ENCODE assay signal across 20 mouse cellular contexts in genomic region chr12:116449536-116449935, GRCm38 (mm10). TPM values are rescaled to one million over a fixed set of nuclear protein-coding genes. Genes with fewer than 3 reads are reported as not detected.
DNase-seq lines count a peak whose midpoint lies in the region; ATAC-seq and TF ChIP-seq lines count a peak whose summit lies in the region.
"Had no signal": no experiment of that assay in that cellular context is flagged by ENCODE, and none has a peak within 500 bp of the region (broad histone marks: within the 10 kb centered on the region; RNA-seq: fewer than 3 reads in every experiment).

No protein-coding gene starts in this region.

- TF ChIP-seq EP300 in liver, postnatal 0 days (IDR thresholded peaks at IDR 0.05; ENCODE audit: low read depth): no peak

- peaks cover 19% of the 10 kb centered on the region; the same call in 1 of the 2 replicates for H3K36me3 ChIP-seq in intestine, embryonic 15.5 days
- no peaks in the 10 kb centered on the region for H3K36me3 ChIP-seq in kidney, adult 2 months (ENCODE audit: control insufficient read depth, insufficient read depth, low read length)
- peaks cover 61% of the 10 kb centered on the region for H3K36me3 ChIP-seq in liver, postnatal 0 days (replicated peaks; ENCODE audit: insufficient read depth, low read length)
- peaks cover 25% of the 10 kb centered on the region for H3K36me3 ChIP-seq in forebrain, embryonic 14.5 days (ENCODE audit: control insufficient read depth, insufficient read depth, low read length)

- peak; percentile 76 for DNase-seq in kidney, adult 2 months
- peak; percentile 53 to 68 for DNase-seq in kidney, postnatal 25 days
- DNase-seq in liver, postnatal 0 days: peak; percentile 37
- DNase-seq in gastrocnemius, postnatal 10 days: no peak
- no peak for DNase-seq in forebrain, embryonic 14.5 days (ENCODE audit: low spot score)
- no peak for DNase-seq in heart, adult 18-20 months
- DNase-seq: cerebellum, adult 9-11 months; gastrocnemius, postnatal 25 days; midbrain, embryonic 14.5 days; right cerebral cortex, adult 18-20 months; spleen, adult 18-20 months; thymus, postnatal 14 days had no signal

- peak; percentile 85 for ATAC-seq in intestine, embryonic 15.5 days
- ATAC-seq in liver, postnatal 0 days: peak; percentile 67; the same call in 1 of the 2 replicates
- ATAC-seq in forebrain, embryonic 14.5 days: no peak
- ATAC-seq: hindbrain, embryonic 16.5 days had no signal

- no peak overlapping the region for H3K27ac ChIP-seq in intestine, embryonic 15.5 days
- no peak overlapping the region for H3K27ac ChIP-seq in kidney, adult 2 months (ENCODE audit: insufficient read depth, low read depth, low read length)
- no peak overlapping the region for H3K27ac ChIP-seq in liver, postnatal 0 days (ENCODE audit: low read depth)
- no peak overlapping the region for H3K27ac ChIP-seq in forebrain, embryonic 14.5 days (ENCODE audit: low read depth, low read length)
- H3K27ac ChIP-seq: layer of hippocampus, adult 2 months; left cerebral cortex, adult 2 months; limb, embryonic 12.5 days had no signal

- TF ChIP-seq CTCF in kidney, adult 2 months (conservative IDR thresholded peaks at IDR 0.05; ENCODE audit: insufficient read depth, insufficient read length, low read depth, low read length): no peak
- TF ChIP-seq CTCF in liver, postnatal 0 days (IDR thresholded peaks at IDR 0.05; ENCODE audit: low read depth): no peak

- no peak overlapping the region for H3K4me3 ChIP-seq in intestine, embryonic 15.5 days (replicated peaks)
- no peak overlapping the region for H3K4me3 ChIP-seq in kidney, adult 2 months (ENCODE audit: insufficient read depth, low read depth, low read length)
- H3K4me3 ChIP-seq in liver, postnatal 0 days (ENCODE audit: low read depth, low read length): no peak overlapping the region
- H3K4me3 ChIP-seq in forebrain, embryonic 14.5 days (ENCODE audit: low read depth, low read length): no peak overlapping the region
- H3K4me3 ChIP-seq: layer of hippocampus, adult 2 months; left cerebral cortex, adult 2 months; limb, embryonic 12.5 days had no signal

- TF ChIP-seq POLR2A in kidney, adult 2 months (IDR thresholded peaks at IDR 0.05; ENCODE audit: low read depth, low read length): no peak

- H3K4me1 ChIP-seq in intestine, embryonic 15.5 days (replicated peaks): no peaks in the 10 kb centered on the region
- H3K4me1 ChIP-seq in kidney, adult 2 months (ENCODE audit: control insufficient read depth, insufficient read depth, low read length): no peaks in the 10 kb centered on the region
- no peaks in the 10 kb centered on the region for H3K4me1 ChIP-seq in liver, postnatal 0 days (ENCODE audit: insufficient read depth)
- no peaks in the 10 kb centered on the region for H3K4me1 ChIP-seq in forebrain, embryonic 14.5 days (ENCODE audit: control insufficient read depth, insufficient read depth, low read length)
- H3K4me1 ChIP-seq: limb, embryonic 12.5 days had no signal

- H3K9me3 ChIP-seq in intestine, embryonic 15.5 days: no peaks in the 10 kb centered on the region
- H3K9me3 ChIP-seq in liver, postnatal 0 days (ENCODE audit: low read length): no peaks in the 10 kb centered on the region
- no peaks in the 10 kb centered on the region for H3K9me3 ChIP-seq in forebrain, embryonic 14.5 days (replicated peaks; ENCODE audit: control insufficient read depth, low read length)
- H3K9me3 ChIP-seq: limb, embryonic 12.5 days had no signal

- 92% methylated on average over 2 of the region's 2 CpGs for WGBS in intestine, embryonic 15.5 days
- 89% methylated on average over 2 of the region's 2 CpGs for WGBS in kidney, adult 2 months
- 94% methylated on average over 2 of the region's 2 CpGs for WGBS in liver, postnatal 0 days (ENCODE audit: insufficient replicate concordance)
- 96% methylated on average over 2 of the region's 2 CpGs for WGBS in forebrain, embryonic 14.5 days

- H3K27me3 ChIP-seq in intestine, embryonic 15.5 days (replicated peaks): no peaks in the 10 kb centered on the region
- H3K27me3 ChIP-seq in kidney, adult 2 months (replicated peaks; ENCODE audit: control insufficient read depth, insufficient read depth, low read length): no peaks in the 10 kb centered on the region
- no peaks in the 10 kb centered on the region for H3K27me3 ChIP-seq in liver, postnatal 0 days (ENCODE audit: insufficient read depth, low read length)
- H3K27me3 ChIP-seq in forebrain, embryonic 14.5 days (replicated peaks; ENCODE audit: control insufficient read depth, insufficient read depth, low read length): no peaks in the 10 kb centered on the region
- H3K27me3 ChIP-seq: limb, embryonic 12.5 days had no signal

- no peak overlapping the region for H3K9ac ChIP-seq in intestine, embryonic 15.5 days
- no peak overlapping the region for H3K9ac ChIP-seq in liver, postnatal 0 days (replicated peaks)
- H3K9ac ChIP-seq in forebrain, embryonic 14.5 days (ENCODE audit: low read length): no peak overlapping the region
- H3K9ac ChIP-seq: limb, embryonic 12.5 days had no signal

- no peak overlapping the region for H3K4me2 ChIP-seq in intestine, embryonic 15.5 days (replicated peaks)
- H3K4me2 ChIP-seq in liver, postnatal 0 days (ENCODE audit: low read depth, low read length): no peak overlapping the region
- no peak overlapping the region for H3K4me2 ChIP-seq in forebrain, embryonic 14.5 days (ENCODE audit: low read length)
- H3K4me2 ChIP-seq: heart, embryonic 11.5 days; limb, embryonic 12.5 days had no signal

RNA-seq across cellular contexts. Expression of gene Ptprn2, which starts 36.0 kb away (rescaled TPM):
- polyA plus RNA-seq in intestine, embryonic 15.5 days (2015; fragmentation: Nextera tagmentation; extraction: Ambion mirVana): 1.9 and 3.6 TPM in 2 replicates
- 0.77 and 0.91 TPM in 2 replicates for polyA plus RNA-seq in kidney, adult 2 months (2012; rRNA removed)
- 0.14 TPM in 1 of 2 replicates, not detected in the other for polyA plus RNA-seq in liver, postnatal 0 days (2015; fragmentation: Nextera tagmentation; extraction: Ambion mirVana)
- under 1 TPM; 0.31 to 0.45 TPM for total RNA-seq in gastrocnemius, postnatal 10 days (2021)
- 4.1 and 7.3 TPM in 2 replicates for polyA plus RNA-seq in forebrain, embryonic 14.5 days (2014; fragmentation: Nextera tagmentation; extraction: Ambion mirVana)
- total RNA-seq in heart, adult 18-20 months (2021): under 1 TPM; 0.07 to 0.18 TPM
- total RNA-seq: gastrocnemius, postnatal 25 days; heart, postnatal 25 days; megakaryocyte, adult 5-6 weeks had no signal
- polyA plus RNA-seq: heart, embryonic 11.5 days had no signal

RNA-seq across cellular contexts. Expression of gene Ncapg2, which starts 44.3 kb away (rescaled TPM):
- 29.9 and 32.7 TPM in 2 replicates for polyA plus RNA-seq in intestine, embryonic 15.5 days (2015; fragmentation: Nextera tagmentation; extraction: Ambion mirVana)
- 0.73 and 0.89 TPM in 2 replicates for polyA plus RNA-seq in kidney, adult 2 months (2012; rRNA removed)
- 15.9 and 21.2 TPM in 2 replicates for polyA plus RNA-seq in liver, postnatal 0 days (2015; fragmentation: Nextera tagmentation; extraction: Ambion mirVana)
- total RNA-seq in gastrocnemius, postnatal 10 days (2021): 10 to 100 TPM; 10.0 to 14.9 TPM
- 19.7 and 21.8 TPM in 2 replicates for polyA plus RNA-seq in forebrain, embryonic 14.5 days (2014; fragmentation: Nextera tagmentation; extraction: Ambion mirVana)
- total RNA-seq in heart, adult 18-20 months (2021): 1 to 10 TPM; 2.9 TPM

Comparison
In these comparisons a context has a peak if more than half of its experiments do, and no peak if none do; other contexts are left out.
1. DNase-seq: peak in kidney, adult 2 months (single experiment), kidney, postnatal 25 days (2 of 2) and liver, postnatal 0 days (single experiment); none in gastrocnemius, postnatal 10 days (single experiment), forebrain, embryonic 14.5 days (single experiment) and heart, adult 18-20 months (0 of 2).